Mouse (Mus musculus): ENCODE results near the gene Tjp1. TPM values are rescaled to one million over a fixed set of nuclear protein-coding genes. Genes with fewer than 3 reads are reported as not detected.
A peak's percentile ranks its signal among the peaks of the same experiment; 100 is the strongest.

Gene Tjp1
- total and polyA plus RNA-seq, 2 experiments from 2014 or later: 23.2 to 46.7 TPM

GRCm38 (mm10) chr7:65497733-65498583 is 29.6 kb downstream of the Tjp1 start:
- DNase-seq (ENCODE audit: low spot score) (peak; percentile 69), ATAC-seq (ENCODE audit: low FRiP score) (no peak; the same call in 1 of the 2 replicates)
- Histone ChIP-seq H3K4me1 (ENCODE audit: insufficient read depth, low read length) (no peaks in the 10 kb centered on the region; the same call in 1 of the 2 replicates), H3K27me3 (ENCODE audit: insufficient read depth, low read length) (no peaks in the 10 kb centered on the region), H3K36me3 (ENCODE audit: insufficient read depth, low read length) (no peaks in the 10 kb centered on the region), H3K9me3 (ENCODE audit: low read length) (no peaks in the 10 kb centered on the region), H3K9ac (replicated peaks; ENCODE audit: low read length, poor library complexity, severe bottlenecking) (no peak overlapping the region), H3K27ac (ENCODE audit: low read depth, low read length) (no peak overlapping the region), H3K4me2 (ENCODE audit: low read depth, low read length, poor library complexity, severe bottlenecking) (no peak overlapping the region), H3K4me3 (ENCODE audit: low read depth, low read length) (no peak overlapping the region)
- TF ChIP-seq CTCF (IDR thresholded peaks at IDR 0.05): peak; percentile 73
- 57% methylated on average over 12 of the region's 12 CpGs for WGBS

DNA sequence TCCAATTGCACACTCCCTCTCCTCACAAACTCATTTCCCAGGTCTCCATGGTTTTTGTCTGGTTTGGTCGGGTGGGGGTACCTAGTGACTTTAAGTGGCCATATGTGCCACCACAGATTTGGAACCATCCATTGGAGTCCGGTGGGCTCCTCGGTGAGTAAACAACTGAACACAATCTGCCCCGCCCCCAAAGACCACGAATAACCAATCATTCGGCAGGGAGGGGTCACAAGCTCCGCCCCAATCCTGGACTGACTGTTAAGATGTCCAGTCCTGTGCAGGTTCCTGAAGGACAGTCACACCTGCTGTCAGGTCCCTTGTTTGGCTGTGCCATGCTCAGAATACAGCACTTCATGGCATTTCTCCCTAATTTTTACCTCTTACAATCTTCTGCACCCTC is 37.1 kb downstream of the Tjp1 start:
- H3K36me3 ChIP-seq (ENCODE audit: insufficient read depth, low read length): no peaks in the 10 kb centered on the region
- no peak for ATAC-seq (ENCODE audit: low FRiP score)

DNA sequence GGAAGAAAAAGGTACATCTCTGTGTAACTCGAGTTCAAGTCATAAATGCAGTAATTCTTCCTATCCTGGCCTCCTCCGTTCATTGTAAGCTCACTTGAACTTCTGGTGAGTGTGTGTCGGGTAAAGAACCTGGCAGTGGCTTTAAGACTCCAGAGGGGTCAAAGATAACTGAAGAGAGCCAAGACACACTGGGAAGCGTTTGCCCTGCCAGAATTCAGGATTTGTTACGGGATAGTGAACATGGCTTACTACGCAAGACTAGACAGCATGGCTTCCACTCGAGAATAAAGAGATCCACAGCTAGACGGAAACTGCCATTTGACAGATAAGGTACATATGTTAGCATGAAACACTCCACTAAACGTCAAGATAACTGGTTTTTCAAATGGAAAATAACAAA is 37.8 kb downstream of the Tjp1 start:
- H3K9me3 ChIP-seq (ENCODE audit: low read length): no peaks in the 10 kb centered on the region
- peak; percentile 71 for DNase-seq (ENCODE audit: low spot score)

More for the DNA sequence above, 37.1 kb downstream of the Tjp1 start:
- Histone ChIP-seq H3K4me3 (ENCODE audit: low read depth, low read length) (no peak overlapping the region), H3K27ac (ENCODE audit: low read depth, low read length) (no peak overlapping the region), H3K9me3 (ENCODE audit: low read length) (no peaks in the 10 kb centered on the region), H3K9ac (replicated peaks; ENCODE audit: low read length, poor library complexity, severe bottlenecking) (no peak overlapping the region), H3K4me1 (ENCODE audit: insufficient read depth, low read length) (no peaks in the 10 kb centered on the region), H3K4me2 (ENCODE audit: low read depth, low read length, poor library complexity, severe bottlenecking) (no peak overlapping the region), H3K27me3 (ENCODE audit: insufficient read depth, low read length) (no peaks in the 10 kb centered on the region)
- 83% methylated on average over 7 of the region's 7 CpGs for WGBS
- no peak for DNase-seq (ENCODE audit: low spot score)
- TF ChIP-seq CTCF (IDR thresholded peaks at IDR 0.05): no peak

GRCm38 (mm10) chr7:65489195-65489594 is 38.4 kb downstream of the Tjp1 start:
- DNase-seq (ENCODE audit: low spot score) (peak; percentile 35), ATAC-seq (ENCODE audit: low FRiP score) (no peak)
- H3K4me1 ChIP-seq (ENCODE audit: insufficient read depth, low read length): no peaks in the 10 kb centered on the region
- H3K4me3 ChIP-seq (ENCODE audit: low read depth, low read length): no peak overlapping the region
- 70% methylated on average over 6 of the region's 6 CpGs for WGBS
- H3K36me3 ChIP-seq (ENCODE audit: insufficient read depth, low read length): no peaks in the 10 kb centered on the region
- no peaks in the 10 kb centered on the region for H3K9me3 ChIP-seq (ENCODE audit: low read length)
- no peak overlapping the region for H3K27ac ChIP-seq (ENCODE audit: low read depth, low read length)
- no peak overlapping the region for H3K4me2 ChIP-seq (ENCODE audit: low read depth, low read length, poor library complexity, severe bottlenecking)
- TF ChIP-seq CTCF (IDR thresholded peaks at IDR 0.05): no peak
- H3K9ac ChIP-seq (replicated peaks; ENCODE audit: low read length, poor library complexity, severe bottlenecking): no peak overlapping the region
- H3K27me3 ChIP-seq (ENCODE audit: insufficient read depth, low read length): no peaks in the 10 kb centered on the region

More for the DNA sequence above, 37.8 kb downstream of the Tjp1 start:
- Histone ChIP-seq H3K36me3 (ENCODE audit: insufficient read depth, low read length) (no peaks in the 10 kb centered on the region), H3K9ac (replicated peaks; ENCODE audit: low read length, poor library complexity, severe bottlenecking) (no peak overlapping the region), H3K27ac (ENCODE audit: low read depth, low read length) (no peak overlapping the region), H3K27me3 (ENCODE audit: insufficient read depth, low read length) (no peaks in the 10 kb centered on the region), H3K4me3 (ENCODE audit: low read depth, low read length) (no peak overlapping the region), H3K4me2 (ENCODE audit: low read depth, low read length, poor library complexity, severe bottlenecking) (no peak overlapping the region), H3K4me1 (ENCODE audit: insufficient read depth, low read length) (no peaks in the 10 kb centered on the region)
- no peak for ATAC-seq (ENCODE audit: low FRiP score)
- whole genome bisulfite sequencing: 65% methylated on average over 9 of the region's 9 CpGs
- no peak for TF ChIP-seq CTCF (IDR thresholded peaks at IDR 0.05)

- ATAC-seq (ENCODE audit: low FRiP score) (no peak), DNase-seq (ENCODE audit: low spot score) (no peak)
- WGBS: 14% methylated on average over 13 of the region's 13 CpGs
- H3K27me3 ChIP-seq (ENCODE audit: insufficient read depth, low read length): no peaks in the 10 kb centered on the region
- no peaks in the 10 kb centered on the region for H3K36me3 ChIP-seq (ENCODE audit: insufficient read depth, low read length)
- 0 out of 2 replicates have a peak overlapping the region, but pooled peaks have one; percentile 18 for H3K4me2 ChIP-seq (ENCODE audit: low read depth, low read length, poor library complexity, severe bottlenecking)
- H3K4me3 ChIP-seq (ENCODE audit: low read depth, low read length): no peak overlapping the region
- no peak for TF ChIP-seq CTCF (IDR thresholded peaks at IDR 0.05)
- no peak overlapping the region for H3K27ac ChIP-seq (ENCODE audit: low read depth, low read length)
- H3K9ac ChIP-seq (replicated peaks; ENCODE audit: low read length, poor library complexity, severe bottlenecking): no peak overlapping the region
- H3K4me1 ChIP-seq (ENCODE audit: insufficient read depth, low read length): no peaks in the 10 kb centered on the region
- no peaks in the 10 kb centered on the region for H3K9me3 ChIP-seq (ENCODE audit: low read length)
These were observed 41.3 kb downstream of the Tjp1 start for GRCm38 (mm10) chr7:65486259-65486681.

DNA sequence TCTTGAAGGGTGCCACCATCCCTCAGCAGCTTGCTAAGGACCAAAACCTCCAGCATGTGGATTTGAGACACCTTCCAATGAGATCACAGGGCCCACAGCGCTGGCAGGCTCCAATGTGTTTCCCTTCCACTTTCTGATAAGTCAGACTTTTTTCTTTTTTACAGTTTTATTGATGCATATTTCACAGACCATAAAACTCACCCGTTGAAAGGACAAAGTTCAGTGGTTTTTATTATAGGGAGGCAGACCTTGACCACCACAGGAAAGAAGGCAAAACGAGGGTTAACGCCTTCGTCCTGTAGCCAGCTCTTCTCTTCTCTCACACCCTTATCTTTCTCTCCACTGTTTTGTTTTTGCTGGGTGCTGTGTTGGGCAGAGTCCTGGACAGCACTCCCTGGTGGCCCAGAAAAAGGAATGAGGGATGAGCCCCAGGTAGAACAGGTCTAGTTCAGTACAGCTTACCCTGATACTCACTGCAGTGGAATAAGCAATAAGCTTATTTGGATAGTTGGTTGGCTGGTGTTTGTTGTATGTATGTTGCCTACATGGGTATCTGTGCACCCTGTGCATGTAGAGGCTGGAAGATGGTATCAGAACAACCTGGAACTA is 43.3 kb downstream of the Tjp1 start:
- no peak overlapping the region for H3K4me2 ChIP-seq (ENCODE audit: low read depth, low read length, poor library complexity, severe bottlenecking)
- no peak for ATAC-seq (ENCODE audit: low FRiP score)
- WGBS: 71% methylated on average over 5 of the region's 5 CpGs

More for the DNA sequence above, 43.3 kb downstream of the Tjp1 start:
- DNase-seq (ENCODE audit: low spot score): no peak
- H3K9me3 ChIP-seq (ENCODE audit: low read length): no peaks in the 10 kb centered on the region
- H3K4me3 ChIP-seq (ENCODE audit: low read depth, low read length): no peak overlapping the region
- no peaks in the 10 kb centered on the region for H3K4me1 ChIP-seq (ENCODE audit: insufficient read depth, low read length)
- no peak overlapping the region for H3K27ac ChIP-seq (ENCODE audit: low read depth, low read length)
- no peaks in the 10 kb centered on the region for H3K27me3 ChIP-seq (ENCODE audit: insufficient read depth, low read length)
- no peaks in the 10 kb centered on the region for H3K36me3 ChIP-seq (ENCODE audit: insufficient read depth, low read length)
- H3K9ac ChIP-seq (replicated peaks; ENCODE audit: low read length, poor library complexity, severe bottlenecking): no peak overlapping the region
- no peak for TF ChIP-seq CTCF (IDR thresholded peaks at IDR 0.05)
